Mouse (Mus musculus) right cerebral cortex, postnatal 14 days (tissue): ENCODE data around the gene Scamp1.

Source experiments
- DNase-seq: peaks from one replicate; pipeline ENCODE4 v3.0.0; 2022

The Scamp1 gene

DNA sequence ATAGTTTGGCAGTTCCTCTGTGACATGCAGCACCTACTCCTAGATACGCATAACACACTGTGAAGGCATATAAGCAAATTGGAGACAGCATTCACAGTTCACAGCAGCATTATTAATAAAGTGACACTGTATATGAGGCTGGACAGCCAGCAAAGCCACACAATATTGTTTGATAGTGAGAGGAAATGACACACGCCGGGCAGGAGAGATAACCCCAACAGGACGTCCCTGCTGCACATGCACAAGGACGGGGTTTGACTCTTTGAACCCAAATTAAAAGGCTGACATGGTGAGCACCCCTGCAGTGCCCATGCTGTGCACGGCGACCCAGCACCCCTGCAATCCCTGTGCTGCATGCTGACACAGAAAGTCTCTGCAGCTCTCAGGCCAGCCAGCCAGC is 17.5 kb downstream of the Scamp1 start:
- no peak for DNase-seq

DNA sequence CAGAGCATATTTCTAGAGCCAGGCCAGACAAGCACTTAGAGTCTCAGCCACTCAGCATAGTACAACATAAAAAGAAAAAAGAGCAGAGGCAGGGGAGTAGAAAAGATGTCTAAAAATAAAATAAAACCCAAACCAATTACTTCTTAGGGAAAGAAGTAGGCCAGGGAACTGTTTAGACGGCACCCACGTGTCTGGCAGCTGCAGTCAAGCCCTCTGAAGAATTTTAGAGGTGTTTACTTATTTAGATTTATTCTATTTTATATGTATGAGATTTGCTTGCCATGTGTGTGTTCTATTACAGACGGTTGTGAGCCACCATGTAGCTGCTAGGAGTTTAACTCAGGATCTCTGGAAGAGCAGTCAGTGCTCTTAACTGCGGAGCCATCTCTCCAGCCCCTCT is 18.5 kb downstream of the Scamp1 start:
- no peak for DNase-seq

DNA sequence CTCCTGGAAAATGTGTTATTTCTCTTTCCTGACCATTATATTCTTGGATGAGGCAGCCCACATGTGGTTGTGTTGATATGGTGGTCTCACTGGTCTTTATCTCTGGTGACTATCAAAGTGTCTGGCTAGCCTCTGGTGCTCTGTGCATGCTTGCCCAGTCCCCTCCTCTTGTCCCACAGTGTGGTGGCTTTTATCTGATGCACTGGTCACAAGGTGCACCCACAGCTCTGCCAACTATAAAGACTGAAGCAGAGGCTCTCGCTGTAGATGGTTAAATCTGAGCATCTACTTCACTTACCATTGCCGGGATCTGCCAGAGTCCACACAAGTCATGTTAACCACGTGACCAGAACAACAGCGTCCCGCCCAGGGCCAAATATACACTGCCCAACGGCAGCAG is 19.1 kb downstream of the Scamp1 start:
- DNase-seq = no peak

DNA sequence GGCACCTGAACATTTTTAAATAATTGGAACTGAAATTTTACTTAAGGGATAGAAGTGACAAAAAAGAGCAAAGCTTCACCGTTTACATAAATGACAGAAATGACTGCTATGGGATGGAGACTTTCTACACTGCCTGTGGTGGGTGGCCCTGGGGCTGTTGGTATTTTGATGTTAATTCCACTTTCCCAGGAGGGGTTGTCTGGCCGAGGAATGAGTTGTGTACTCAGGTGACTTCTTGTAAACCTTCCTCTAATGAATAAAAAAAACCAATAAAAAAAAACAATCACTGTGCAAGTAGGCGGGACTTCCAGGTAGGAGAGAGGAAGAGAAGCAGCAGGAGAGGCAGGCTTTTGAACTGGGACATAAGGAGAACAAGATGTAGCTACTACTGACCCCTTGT is 20.4 kb downstream of the Scamp1 start:
- DNase-seq = no peak

DNA sequence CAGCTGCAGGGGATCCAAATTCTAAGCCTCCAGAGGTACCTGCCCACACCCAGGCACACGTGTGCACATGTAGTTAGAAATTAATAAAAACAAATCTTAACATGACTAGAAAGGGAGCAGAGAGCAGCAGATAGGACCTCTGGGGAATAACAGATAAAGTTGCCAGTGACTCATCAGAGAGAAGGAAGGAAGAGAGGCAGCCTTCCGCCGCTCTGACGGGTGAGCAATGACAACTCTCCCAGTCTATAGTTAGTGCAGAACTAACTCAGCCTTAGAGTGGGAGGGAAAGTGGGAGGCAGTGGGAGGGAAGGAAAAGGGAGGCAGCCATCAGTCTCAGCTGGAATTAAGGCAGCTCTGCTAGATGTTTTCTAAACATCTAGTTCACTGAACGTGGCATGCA is 21.7 kb downstream of the Scamp1 start:
- DNase-seq = no peak

DNA sequence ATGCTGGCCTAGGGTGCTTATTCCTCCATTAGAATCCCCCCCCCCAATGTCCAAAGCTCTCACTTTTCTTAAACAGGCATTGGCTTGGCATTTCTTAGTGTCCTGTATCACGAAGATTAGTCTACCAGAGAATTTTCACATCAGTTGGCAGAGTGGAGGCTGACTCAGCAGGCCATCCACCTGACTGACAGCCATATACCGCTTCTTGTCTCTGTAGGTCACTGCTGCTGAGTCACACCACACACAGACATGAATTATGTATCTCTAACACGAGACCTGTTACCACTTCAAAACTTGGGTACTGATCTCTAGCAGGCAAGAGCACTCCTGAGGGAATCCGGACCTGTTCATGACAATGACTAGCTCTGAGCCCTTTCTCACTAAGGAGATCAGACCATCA is 23.1 kb downstream of the Scamp1 start:
- no peak for DNase-seq

DNA sequence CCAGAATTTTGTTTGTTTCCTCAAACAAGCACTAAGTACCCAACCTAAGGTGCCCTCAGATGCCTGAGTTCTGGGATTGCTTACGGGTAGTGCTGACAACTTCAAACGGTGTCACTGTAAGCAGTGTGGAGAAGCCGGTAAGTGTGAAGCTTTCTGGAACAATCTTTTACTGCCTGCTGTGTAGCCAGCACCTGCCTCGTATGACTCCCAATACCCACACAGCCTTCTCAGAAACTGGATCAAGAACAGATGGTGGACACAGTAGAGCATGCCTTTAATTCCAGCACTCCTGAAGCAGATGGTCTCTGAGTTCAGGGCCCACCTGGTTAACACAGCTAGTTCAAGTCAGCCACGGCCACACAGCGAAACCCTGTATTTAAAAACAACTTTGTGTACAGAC is 24.0 kb downstream of the Scamp1 start:
- no peak for DNase-seq

DNA sequence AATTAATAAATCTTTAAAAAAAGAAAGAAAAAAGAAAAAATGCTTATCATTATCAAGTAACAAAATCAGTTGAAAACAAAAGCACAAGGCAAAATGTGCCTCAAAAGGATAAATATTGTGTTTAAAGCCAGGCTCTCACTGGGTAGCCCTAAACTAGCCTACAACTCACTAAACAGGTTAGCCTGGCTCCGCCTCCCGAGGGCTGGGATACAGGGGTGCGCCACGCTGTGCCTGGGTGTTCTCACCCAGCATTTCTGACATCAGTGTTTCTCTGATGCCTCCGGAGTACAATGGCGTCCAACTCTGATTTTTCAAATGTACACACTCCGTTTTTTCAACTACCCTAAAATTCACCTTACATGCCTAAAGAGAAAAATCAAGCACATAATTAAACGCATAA is 24.7 kb downstream of the Scamp1 start:
- DNase-seq = no peak

DNA sequence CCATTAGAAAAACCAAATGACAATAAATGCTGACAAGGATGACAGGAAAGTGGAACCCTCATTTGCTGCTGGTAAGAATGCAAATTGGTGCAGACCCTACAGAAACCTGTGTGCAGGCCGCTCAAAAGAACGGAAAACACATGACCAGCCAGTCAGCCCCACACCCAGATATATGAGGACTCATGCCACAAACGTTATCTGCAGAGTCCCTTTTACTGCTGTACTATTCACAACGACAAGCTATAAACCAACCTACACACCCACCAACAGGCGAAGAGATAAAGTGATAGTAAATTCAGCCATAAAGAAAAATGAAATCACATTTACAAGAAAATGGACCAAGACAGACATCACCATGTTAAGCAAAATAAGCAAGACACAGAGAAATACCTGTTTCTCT is 26.4 kb downstream of the Scamp1 start:
- DNase-seq = no peak

DNA sequence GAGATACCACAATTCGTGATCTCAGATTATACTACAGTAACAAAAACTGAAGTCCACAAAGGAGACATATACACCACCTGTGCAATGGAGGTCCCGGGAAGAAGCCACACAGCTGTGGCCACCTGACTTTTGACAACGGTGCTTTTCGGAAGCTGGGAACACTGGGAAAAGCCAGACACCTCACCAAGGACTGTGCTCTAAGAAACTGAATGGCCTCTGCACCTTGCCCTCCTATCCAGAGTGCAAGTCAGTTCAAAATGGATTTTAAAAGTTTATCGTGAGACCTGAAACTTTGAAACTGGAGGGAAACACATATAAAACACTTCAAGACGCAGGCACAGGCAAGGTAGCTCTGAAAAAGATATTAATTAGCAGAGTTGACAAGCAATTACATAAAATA is 27.1 kb downstream of the Scamp1 start:
- DNase-seq = no peak

DNA sequence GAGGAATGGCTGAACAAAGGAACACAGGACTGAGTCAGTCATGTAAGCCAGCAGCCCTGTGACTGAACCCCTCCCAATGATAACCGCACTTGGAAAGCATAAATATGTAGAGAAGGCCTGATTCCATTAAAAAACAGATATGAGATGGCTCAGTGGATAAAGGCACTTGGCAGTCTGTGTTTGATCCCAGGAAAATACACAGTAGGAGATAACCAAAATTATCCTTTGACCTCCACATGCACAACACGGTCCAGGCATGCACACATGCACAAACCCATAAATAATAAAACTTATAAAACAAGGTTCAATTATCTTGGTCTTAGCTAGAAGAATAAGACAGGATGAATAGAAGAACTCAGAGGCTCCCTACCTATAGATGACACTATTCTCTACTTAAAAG is 27.9 kb downstream of the Scamp1 start:
- DNase-seq = no peak

DNA sequence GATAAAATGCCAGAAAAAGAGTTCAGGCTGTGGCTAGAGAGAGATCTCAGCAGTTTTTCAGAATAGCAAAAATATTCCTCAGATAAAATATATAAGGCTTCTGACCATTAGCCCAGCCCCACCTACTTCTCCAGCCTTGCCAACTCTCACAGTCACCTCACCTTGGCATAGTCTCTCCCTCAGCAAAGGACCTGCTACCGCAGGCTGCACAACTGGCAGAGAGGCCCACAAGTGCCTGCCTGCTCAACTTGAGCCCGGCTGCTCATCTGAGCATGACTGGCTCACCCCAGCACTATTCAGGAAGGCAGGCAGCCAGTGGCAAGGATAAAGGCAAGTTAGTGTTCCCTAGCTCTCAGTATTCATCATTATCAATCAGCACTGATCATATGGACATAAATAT is 30.5 kb downstream of the Scamp1 start:
- DNase-seq = no peak

DNA sequence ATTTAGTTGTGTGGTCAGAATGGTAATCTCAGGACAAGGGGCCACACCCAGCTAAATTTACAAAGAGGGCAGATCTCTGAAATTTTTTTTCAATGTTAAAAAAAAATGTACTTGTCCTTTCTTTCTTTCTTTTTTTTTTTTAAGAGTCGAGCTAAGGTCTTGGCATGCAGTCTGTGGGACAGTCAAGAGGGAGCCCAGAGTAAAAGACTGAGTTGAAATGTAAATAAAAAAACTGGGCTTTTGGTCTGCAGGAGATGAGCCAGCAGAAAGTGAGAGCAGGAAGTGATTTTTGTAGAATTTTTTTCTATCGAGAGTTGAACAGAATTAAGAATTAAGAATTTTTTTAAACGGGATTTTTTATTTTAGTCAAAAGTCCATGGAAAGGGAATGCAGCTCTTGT is 31.4 kb downstream of the Scamp1 start:
- no peak for DNase-seq

DNA sequence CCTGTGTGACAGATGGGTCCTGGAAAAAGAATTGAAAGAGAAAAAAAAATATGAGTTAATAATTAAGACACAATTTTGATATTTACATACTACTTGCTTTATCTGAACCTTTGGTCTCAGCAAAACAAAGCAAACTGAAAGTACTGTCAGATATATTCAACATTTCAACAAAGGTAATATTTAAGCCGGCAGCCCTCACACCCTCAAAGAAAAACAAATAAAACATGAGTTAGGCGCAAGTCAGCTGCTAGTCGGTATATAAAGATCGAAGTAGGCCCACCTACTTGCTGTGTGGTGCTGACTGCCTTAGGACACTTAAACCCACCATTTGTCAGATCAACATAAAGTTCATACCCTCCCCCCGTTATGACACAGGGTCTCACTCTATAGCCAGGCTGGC is 32.6 kb downstream of the Scamp1 start:
- DNase-seq = no peak

DNA sequence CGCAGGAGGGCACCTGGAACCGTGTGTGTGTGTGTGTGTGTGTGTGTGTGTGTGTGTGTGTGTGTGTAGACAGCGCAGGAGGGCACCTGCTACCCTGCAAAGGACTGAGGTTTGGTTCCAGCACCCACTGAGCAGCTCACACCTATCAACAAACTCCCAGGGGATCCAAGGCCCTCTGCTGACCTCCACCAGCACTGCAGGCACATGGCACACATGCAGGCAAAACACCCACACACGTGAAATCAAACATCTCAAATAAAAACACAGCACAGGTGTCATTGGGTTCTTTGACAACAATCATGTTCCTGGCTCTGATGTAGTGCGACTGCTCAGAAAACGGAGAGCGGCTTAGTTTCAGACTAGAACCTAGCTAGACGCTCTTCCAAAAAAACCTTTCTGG is 34.9 kb downstream of the Scamp1 start:
- DNase-seq = no peak

DNA sequence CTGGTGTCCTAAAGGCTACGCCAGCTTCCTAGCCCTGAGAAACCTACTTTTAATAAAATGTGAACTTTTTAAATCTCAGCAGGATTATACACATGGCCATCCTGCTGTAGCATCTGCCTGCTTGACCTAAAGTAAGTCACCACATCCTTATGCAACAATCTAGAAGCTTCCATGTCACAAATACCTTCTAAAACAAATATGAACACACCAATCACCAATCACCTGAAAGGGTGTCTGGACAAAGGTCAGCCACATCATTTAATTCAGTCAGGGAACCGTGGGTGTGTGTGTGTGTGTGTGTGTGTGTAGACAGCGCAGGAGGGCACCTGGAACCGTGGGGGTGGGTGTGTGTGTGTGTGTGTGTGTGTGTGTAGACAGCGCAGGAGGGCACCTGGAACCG is 35.5 kb downstream of the Scamp1 start:
- no peak for DNase-seq

DNA sequence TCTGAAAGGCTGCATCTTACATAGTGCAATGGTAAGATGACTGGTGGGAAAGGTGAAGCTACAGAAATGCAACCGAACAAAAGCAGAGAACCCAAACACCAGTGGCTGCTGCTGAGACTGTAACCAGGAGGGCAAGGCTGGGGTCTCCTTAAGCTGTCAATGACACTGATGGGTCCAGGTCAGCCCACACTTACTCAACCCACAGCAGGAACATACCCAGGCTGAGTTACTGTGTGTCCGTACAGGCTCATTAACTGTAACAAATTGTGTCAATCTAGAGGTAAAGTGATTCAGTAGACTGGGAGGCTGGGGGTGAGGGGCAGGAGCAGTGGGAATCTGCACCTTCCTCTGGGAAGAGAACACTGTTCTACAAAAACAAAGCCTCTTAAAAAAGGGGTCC is 42.8 kb downstream of the Scamp1 start:
- DNase-seq = no peak

DNA sequence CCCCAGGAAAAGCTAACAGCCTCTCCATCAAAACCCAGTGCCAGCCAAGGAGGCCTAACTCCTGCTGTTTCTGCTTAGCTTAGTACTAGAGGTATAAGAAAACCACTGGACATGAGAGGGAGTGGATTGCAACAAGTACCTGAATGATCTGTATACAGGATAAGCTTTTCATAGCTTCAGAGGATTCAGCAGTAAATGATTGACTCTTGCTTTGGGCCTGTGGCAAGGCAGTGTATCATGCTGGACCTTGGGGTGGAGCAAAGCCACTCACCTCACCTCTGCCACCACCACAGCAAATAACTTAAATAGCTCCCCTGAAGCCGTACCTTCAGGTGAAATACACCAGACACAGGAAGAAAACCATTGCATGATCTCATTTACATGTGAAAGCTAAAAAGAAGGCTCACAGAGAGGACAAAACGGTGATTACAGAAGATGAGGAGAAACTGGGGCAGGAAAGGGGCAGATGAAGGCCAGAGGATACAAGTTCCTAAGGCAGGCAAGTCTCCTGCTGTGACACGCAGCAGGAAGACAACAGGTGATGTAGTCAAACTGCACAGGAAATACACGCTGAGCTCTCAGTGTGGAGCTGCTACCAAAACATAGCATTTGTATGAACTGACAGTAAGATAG is 43.6 kb downstream of the Scamp1 start:
- DNase-seq = no peak

DNA sequence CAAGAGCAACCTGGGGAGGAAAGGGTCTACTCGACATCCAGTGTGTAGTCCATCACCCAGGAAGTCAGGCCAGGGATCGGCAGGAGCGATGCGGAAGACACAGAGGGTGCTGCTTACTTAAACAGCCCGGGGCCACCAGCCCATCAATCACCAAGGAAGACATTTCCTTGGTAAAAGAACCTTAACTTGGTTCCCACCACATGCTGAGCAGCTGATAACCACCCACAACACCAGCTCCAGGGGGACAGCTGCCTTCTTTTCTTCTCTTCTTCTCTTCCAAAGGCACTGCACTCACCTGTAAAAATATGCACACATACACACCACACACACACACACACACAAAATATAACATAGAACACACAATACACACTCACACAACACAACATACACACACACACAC is 44.8 kb downstream of the Scamp1 start:
- no peak for DNase-seq

DNA sequence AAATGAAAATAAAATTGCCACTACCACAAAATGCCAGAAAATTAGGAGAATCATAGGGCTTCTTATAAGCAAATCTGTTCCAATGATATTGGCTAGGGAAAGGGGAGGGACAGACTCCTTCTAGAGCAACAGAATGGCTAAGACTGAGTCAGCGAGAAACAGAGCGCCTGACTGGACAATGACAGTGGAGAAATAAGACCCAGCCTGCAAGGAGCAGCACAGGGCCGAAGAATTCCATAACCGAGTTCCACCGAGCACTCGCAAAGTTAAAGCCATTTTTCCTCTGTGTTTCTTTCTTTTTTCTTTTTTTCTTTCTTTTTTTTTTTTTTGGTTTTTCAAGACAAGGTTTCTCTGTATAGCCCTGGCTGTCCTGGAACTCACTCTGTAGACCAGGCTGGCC is 45.5 kb downstream of the Scamp1 start:
- no peak for DNase-seq

DNA sequence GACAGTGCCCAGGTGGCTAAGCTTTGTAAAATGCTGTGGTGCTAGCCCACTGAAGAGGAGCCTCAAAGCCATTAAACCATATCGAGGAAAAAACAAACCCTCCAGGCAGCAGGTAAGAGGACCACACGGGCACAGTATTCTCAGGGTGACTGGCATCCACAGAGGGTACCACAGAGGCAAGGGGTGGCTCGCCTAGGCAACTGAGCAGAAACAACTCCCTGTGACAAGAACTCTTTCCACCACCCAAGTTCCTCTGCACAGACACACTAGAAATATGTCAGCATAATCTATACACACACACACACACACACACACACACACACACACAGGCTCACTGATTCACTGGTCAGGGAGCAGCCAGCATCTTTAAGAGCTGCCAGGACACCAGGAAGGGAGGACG is 46.2 kb downstream of the Scamp1 start:
- no peak for DNase-seq

DNA sequence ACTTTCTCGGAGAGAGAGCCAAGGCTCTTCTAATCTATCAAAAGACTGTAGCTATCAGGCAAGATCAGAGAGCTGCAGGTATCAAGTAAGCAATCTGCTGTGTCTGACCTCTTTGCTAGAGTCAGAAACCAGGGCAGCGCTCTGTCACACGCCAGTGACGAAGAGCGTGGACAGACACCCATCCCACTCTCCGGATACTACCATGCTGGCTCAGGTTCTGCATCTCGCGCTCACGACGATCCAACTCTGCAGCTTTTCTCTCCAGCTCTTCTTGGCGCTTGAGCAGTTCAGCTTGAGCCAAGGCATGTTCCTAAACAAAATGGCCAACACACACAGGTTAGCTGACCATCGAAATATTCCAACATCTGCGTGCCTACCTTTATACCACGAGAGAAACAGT is 53.8 kb downstream of the Scamp1 start:
- no peak for DNase-seq

DNA sequence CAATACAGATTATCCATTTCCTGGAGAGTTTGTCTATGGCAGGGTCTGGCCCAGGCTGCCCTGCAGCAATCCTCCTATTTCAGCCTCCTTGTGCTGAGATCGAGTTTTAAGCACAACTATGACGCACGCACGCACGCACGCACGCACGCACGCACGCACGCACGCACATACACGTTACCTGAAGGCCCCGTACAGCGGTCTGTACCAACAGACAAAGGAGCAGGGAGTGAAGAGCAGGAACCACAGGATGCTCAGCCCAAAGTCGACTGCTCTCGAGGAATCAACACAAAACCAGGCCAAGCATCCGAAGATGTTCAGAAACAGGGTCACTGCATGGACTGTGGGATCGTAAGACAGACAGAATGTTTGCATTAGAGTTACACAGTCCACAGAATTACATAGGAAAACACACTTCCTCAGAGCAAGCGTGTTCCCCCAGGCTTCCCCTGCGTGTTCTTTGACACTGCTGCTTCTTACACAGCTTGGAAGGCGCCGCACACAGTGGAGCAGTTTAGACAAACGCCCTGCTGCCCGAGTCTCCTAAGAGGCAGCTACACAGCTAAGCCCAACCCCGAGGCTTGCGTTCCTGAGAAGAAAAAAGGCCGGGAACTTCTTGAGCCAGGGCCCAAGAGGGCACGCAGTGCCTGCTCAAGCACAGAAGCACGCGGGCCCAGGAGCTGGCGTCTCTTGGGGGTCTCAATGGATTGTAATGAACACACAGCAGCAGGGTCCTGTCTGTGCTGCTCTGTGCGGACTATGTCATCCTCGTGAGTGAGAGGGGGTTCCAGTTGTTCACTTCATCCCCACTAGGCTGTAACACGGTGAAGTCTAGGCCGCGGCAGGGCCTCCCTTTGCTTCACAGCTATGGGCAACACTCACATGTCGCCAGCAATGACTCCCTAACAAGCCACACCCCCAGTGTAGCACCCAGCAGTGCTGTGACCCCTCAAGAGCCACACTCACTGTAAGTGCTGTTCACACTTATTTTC is 60.6 kb downstream of the Scamp1 start:
- no peak for DNase-seq

DNA sequence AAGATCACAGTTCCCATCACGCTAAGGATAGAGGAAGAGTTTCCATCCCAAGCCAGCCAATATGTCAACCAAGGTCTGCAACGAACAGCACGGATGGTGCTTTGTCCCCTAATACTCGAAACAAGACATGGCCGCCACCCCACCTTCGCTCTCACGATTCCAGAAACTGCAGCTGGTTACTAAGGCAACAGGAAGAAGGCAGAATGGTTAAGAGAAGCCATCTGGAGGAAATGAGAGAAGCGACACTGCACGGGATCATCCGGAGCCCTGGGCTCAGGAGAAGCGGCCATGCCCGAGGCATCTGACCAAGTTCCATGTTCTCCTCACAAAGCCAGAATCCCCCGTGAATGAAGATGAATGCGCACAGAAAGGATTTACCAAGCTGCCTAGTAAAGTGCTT is 62.0 kb downstream of the Scamp1 start:
- DNase-seq = no peak

DNA sequence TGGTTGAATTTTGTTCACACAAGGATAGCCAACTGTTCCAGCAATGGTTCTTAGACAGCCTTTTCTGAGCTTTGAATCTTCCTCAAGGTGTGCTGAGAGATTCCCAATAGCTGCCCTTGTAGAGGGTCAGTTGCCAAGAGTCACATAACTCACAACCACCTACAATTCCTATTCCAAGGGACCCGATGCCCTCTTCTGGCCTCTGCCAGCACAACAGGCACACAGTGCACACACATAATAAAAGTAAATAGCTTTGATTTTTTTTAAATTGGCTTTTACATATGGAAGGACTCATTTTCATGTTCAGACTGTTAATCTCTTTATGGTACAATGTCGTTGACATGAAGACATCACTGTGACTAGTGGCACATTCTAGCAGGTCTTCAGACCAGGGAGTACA is 72.9 kb downstream of the Scamp1 start:
- DNase-seq = no peak
